Mouse (Mus musculus) limb, embryonic 15.5 days (tissue): Measurements from ENCODE around the gene Rcn3. TPM values are rescaled to one million over a fixed set of nuclear protein-coding genes. Genes with fewer than 3 reads are reported as not detected.
A peak's percentile ranks its signal among the peaks of the same experiment; 100 is the strongest.
"Not testable (repeated sequence)": the region's sequence is repeated elsewhere in the genome, so short reads cannot be mapped to it uniquely, and the experiment has no call there.

Experiments used
- ATAC-seq: fragments of 200-750 bp; cut with Nextera tagmentation; 2 replicates; pipeline ENCODE4 v1.8.0; 2017; ENCODE audit warnings: low read depth, moderate TSS enrichment; ENCODE audit not compliant: insufficient number of reproducible peaks, low FRiP score, low TSS enrichment
- H3K27ac ChIP-seq: fragments of 300-500 bp; sonication (generic); 2 replicates; pipeline ENCODE4 v1.5.1; 2015; ENCODE audit warnings: moderate library complexity, mild to moderate bottlenecking, inconsistent platforms
- H3K27me3 ChIP-seq: fragments of 300-500 bp; sonication (generic); 2 replicates; pipeline ENCODE4 v1.6.1; 2015; ENCODE audit warnings: inconsistent platforms
- H3K36me3 ChIP-seq: fragments of 300-500 bp; sonication (generic); 2 replicates; pipeline ENCODE4 v1.6.1; 2015; ENCODE audit warnings: inconsistent platforms
- H3K4me1 ChIP-seq: fragments of 300-500 bp; sonication (generic); 2 replicates; pipeline ENCODE4 v1.6.1; 2015; ENCODE audit warnings: inconsistent platforms
- H3K4me2 ChIP-seq: fragments of 300-500 bp; sonication (generic); 2 replicates; pipeline ENCODE4 v1.6.1; 2015; ENCODE audit warnings: mild to moderate bottlenecking, inconsistent platforms
- H3K4me3 ChIP-seq: fragments of 300-500 bp; sonication (generic); 2 replicates; pipeline ENCODE4 v1.5.1; 2015; ENCODE audit warnings: mild to moderate bottlenecking, inconsistent platforms
- H3K9ac ChIP-seq: fragments of 300-500 bp; sonication (generic); 2 replicates; pipeline ENCODE4 v1.6.1; 2015; ENCODE audit warnings: inconsistent platforms
- H3K9me3 ChIP-seq: fragments of 300-500 bp; sonication (generic); 2 replicates; pipeline ENCODE4 v1.6.1; 2016; ENCODE audit warnings: inconsistent platforms
- WGBS: fragments of 180-500 bp; shearing (Covaris S2); methylation state at CpG from one replicate; pipeline ENCODE4 v1.1.7; 2015; 5-methylcytosine and 5-hydroxymethylcytosine counted together
- polyA plus RNA-seq: library from polyadenylated mRNA; unstranded; fragments of >200 nt; fragmentation: Nextera tagmentation; extraction: Ambion mirVana; gene quantifications from 2 replicates; pipeline ENCODE4 v1.2.1, GENCODE M21; 2015

The Rcn3 gene
- polyA plus RNA-seq, 1 experiment from 2014 or later, result 653 TPM

GRCm38 (mm10) chr7:45105491-45105890, 13.5 kb upstream of the Rcn3 start:
- no peaks in the 10 kb centered on the region for H3K9me3 ChIP-seq
- H3K4me1 ChIP-seq, result peaks cover 28% of the 10 kb centered on the region
- H3K9ac ChIP-seq, result no peak overlapping the region
- no peaks in the 10 kb centered on the region for H3K27me3 ChIP-seq
- no peak overlapping the region for H3K4me2 ChIP-seq
- no peak overlapping the region for H3K27ac ChIP-seq
- WGBS, result 68% methylated on average over 8 of the region's 8 CpGs
- no peak overlapping the region for H3K4me3 ChIP-seq
- no peaks in the 10 kb centered on the region for H3K36me3 ChIP-seq
- ATAC-seq, result no peak

GRCm38 (mm10) chr7:45104941-45105340, 12.9 kb upstream of the Rcn3 start:
- peaks cover 28% of the 10 kb centered on the region for H3K4me1 ChIP-seq
- H3K4me3 ChIP-seq, result no peak overlapping the region
- H3K4me2 ChIP-seq, result no peak overlapping the region
- 78% methylated on average over 5 of the region's 5 CpGs for WGBS
- H3K27me3 ChIP-seq, result no peaks in the 10 kb centered on the region
- H3K36me3 ChIP-seq, result no peaks in the 10 kb centered on the region
- no peak overlapping the region for H3K27ac ChIP-seq
- no peak for ATAC-seq
- no peaks in the 10 kb centered on the region for H3K9me3 ChIP-seq
- H3K9ac ChIP-seq, result no peak overlapping the region

GRCm38 (mm10) chr7:45103652-45104180, 11.7 kb upstream of the Rcn3 start, which contains the start of gene Fcgrt:
Fcgrt (minus strand) TSS chr7:45103851.
- peak; percentile 91 for ATAC-seq
- H3K36me3 ChIP-seq, result 0 out of 2 replicates have a peak, but pooled peaks cover 2% of the 10 kb centered on the region
- peak within 1 kb of the TSS; percentile 96 for H3K27ac ChIP-seq
- H3K9ac ChIP-seq, result peak within 1 kb of the TSS; percentile 54
- 13% methylated on average over 7 of the region's 7 CpGs for WGBS
- peaks cover 28% of the 10 kb centered on the region for H3K4me1 ChIP-seq
- peak within 1 kb of the TSS; percentile 39 for H3K4me3 ChIP-seq
- peak within 1 kb of the TSS; percentile 56 for H3K4me2 ChIP-seq
- no peaks in the 10 kb centered on the region for H3K9me3 ChIP-seq
- no peaks in the 10 kb centered on the region for H3K27me3 ChIP-seq

- H3K36me3 ChIP-seq, result 0 out of 2 replicates have a peak, but pooled peaks cover 2% of the 10 kb centered on the region
- peak overlapping the region; percentile 56 for H3K4me2 ChIP-seq
- no peak; the same call in 1 of the 2 replicates for ATAC-seq
- peak overlapping the region; percentile 39 for H3K4me3 ChIP-seq
- H3K4me1 ChIP-seq, result peaks cover 28% of the 10 kb centered on the region
- H3K9ac ChIP-seq, result peak overlapping the region; percentile 54
- no peaks in the 10 kb centered on the region for H3K9me3 ChIP-seq
- H3K27me3 ChIP-seq, result no peaks in the 10 kb centered on the region
- peak overlapping the region; percentile 96 for H3K27ac ChIP-seq
- WGBS, result 66% methylated on average over 9 of the region's 9 CpGs
Measured at GRCm38 (mm10) chr7:45102940-45103585, 11.0 kb upstream of the Rcn3 start.

GRCm38 (mm10) chr7:45102441-45102840, 10.4 kb upstream of the Rcn3 start:
- no peak for ATAC-seq
- no peaks in the 10 kb centered on the region for H3K27me3 ChIP-seq
- H3K9ac ChIP-seq, result 0 out of 2 replicates have a peak overlapping the region, but pooled peaks have one; percentile 14
- no peaks in the 10 kb centered on the region for H3K9me3 ChIP-seq
- H3K27ac ChIP-seq, result peak overlapping the region; percentile 96; the same call in 1 of the 2 replicates
- peak overlapping the region; percentile 39 for H3K4me3 ChIP-seq
- WGBS, result 84% methylated on average over 11 of the region's 11 CpGs
- peak overlapping the region; percentile 56 for H3K4me2 ChIP-seq
- H3K4me1 ChIP-seq, result peaks cover 28% of the 10 kb centered on the region
- 0 out of 2 replicates have a peak, but pooled peaks cover 2% of the 10 kb centered on the region for H3K36me3 ChIP-seq

GRCm38 (mm10) chr7:45100046-45100445, 8.0 kb upstream of the Rcn3 start:
- Histone ChIP-seq H3K27me3 (no peaks in the 10 kb centered on the region), H3K4me3 (no peak overlapping the region), H3K36me3 (peaks cover 10% of the 10 kb centered on the region), H3K9ac (no peak overlapping the region), H3K4me2 (no peak overlapping the region), H3K9me3 (no peaks in the 10 kb centered on the region), H3K27ac (peak overlapping the region; percentile 3; the same call in 1 of the 2 replicates), H3K4me1 (peaks cover 28% of the 10 kb centered on the region)
- WGBS, result 87% methylated on average over 6 of the region's 6 CpGs
- ATAC-seq, result no peak

GRCm38 (mm10) chr7:45098541-45099240, 6.7 kb upstream of the Rcn3 start:
- no peak for ATAC-seq
- no peaks in the 10 kb centered on the region for H3K27me3 ChIP-seq
- H3K27ac ChIP-seq, result no peak overlapping the region
- H3K36me3 ChIP-seq, result peaks cover 10% of the 10 kb centered on the region
- no peak overlapping the region for H3K4me2 ChIP-seq
- WGBS, result 88% methylated on average over 8 of the region's 8 CpGs
- H3K9me3 ChIP-seq, result no peaks in the 10 kb centered on the region
- no peak overlapping the region for H3K4me3 ChIP-seq
- no peak overlapping the region for H3K9ac ChIP-seq
- H3K4me1 ChIP-seq, result peaks cover 27% of the 10 kb centered on the region

- Histone ChIP-seq H3K27me3 (no peaks in the 10 kb centered on the region), H3K4me3 (no peak overlapping the region), H3K27ac (peak overlapping the region; percentile 6; the same call in 1 of the 2 replicates), H3K9ac (no peak overlapping the region), H3K4me1 (peaks cover 24% of the 10 kb centered on the region), H3K4me2 (no peak overlapping the region), H3K36me3 (peaks cover 10% of the 10 kb centered on the region), H3K9me3 (no peaks in the 10 kb centered on the region)
- ATAC-seq, result no peak
- 64% methylated on average over 6 of the region's 6 CpGs for WGBS
Measured at GRCm38 (mm10) chr7:45097479-45097878, 5.5 kb upstream of the Rcn3 start.

GRCm38 (mm10) chr7:45095965-45096364, 3.9 kb upstream of the Rcn3 start:
- ATAC-seq, H3K27me3 ChIP-seq, H3K36me3 ChIP-seq, H3K27ac ChIP-seq, H3K4me2 ChIP-seq, H3K4me3 ChIP-seq, H3K9ac ChIP-seq, H3K9me3 ChIP-seq: not testable (repeated sequence)
- H3K4me1 ChIP-seq, result peaks cover 20% of the 10 kb centered on the region
- 95% methylated on average over 14 of the region's 14 CpGs for WGBS

- H3K9ac ChIP-seq, result no peak overlapping the region
- peaks cover 26% of the 10 kb centered on the region for H3K4me1 ChIP-seq
- H3K27me3 ChIP-seq, result no peaks in the 10 kb centered on the region
- no peak for ATAC-seq
- 82% methylated on average over 6 of the region's 6 CpGs for WGBS
- H3K36me3 ChIP-seq, result peaks cover 11% of the 10 kb centered on the region
- H3K27ac ChIP-seq, result no peak overlapping the region
- no peak overlapping the region for H3K4me3 ChIP-seq
- no peak overlapping the region for H3K4me2 ChIP-seq
- no peaks in the 10 kb centered on the region for H3K9me3 ChIP-seq
Measured at GRCm38 (mm10) chr7:45095367-45095766, 3.3 kb upstream of the Rcn3 start.

GRCm38 (mm10) chr7:45094121-45094520, 2.1 kb upstream of the Rcn3 start:
- 9% methylated on average over 7 of the region's 7 CpGs for WGBS
- no peak overlapping the region for H3K4me2 ChIP-seq

GRCm38 (mm10) chr7:45093516-45093905, 1.5 kb upstream of the Rcn3 start:
- ATAC-seq, result no peak
- Histone ChIP-seq H3K9ac (no peak overlapping the region), H3K4me2 (peak overlapping the region; percentile 8; the same call in 1 of the 2 replicates), H3K4me3 (no peak overlapping the region), H3K9me3 (no peaks in the 10 kb centered on the region), H3K4me1 (peaks cover 31% of the 10 kb centered on the region), H3K36me3 (peaks cover 14% of the 10 kb centered on the region), H3K27ac (peak overlapping the region; percentile 93), H3K27me3 (no peaks in the 10 kb centered on the region)
- WGBS, result 24% methylated on average over 18 of the region's 18 CpGs

More at GRCm38 (mm10) chr7:45094121-45094520, 2.1 kb upstream of the Rcn3 start:
- Histone ChIP-seq H3K4me3 (no peak overlapping the region), H3K36me3 (peaks cover 13% of the 10 kb centered on the region), H3K27me3 (no peaks in the 10 kb centered on the region), H3K4me1 (peaks cover 29% of the 10 kb centered on the region), H3K9ac (no peak overlapping the region), H3K9me3 (no peaks in the 10 kb centered on the region), H3K27ac (peak overlapping the region; percentile 93)
- ATAC-seq, result no peak
